Mouse (Mus musculus) retina, adult 2 months (tissue): ENCODE measurements around the gene Gm9837.
"Not testable (repeated sequence)": the region's sequence is repeated elsewhere in the genome, so short reads cannot be mapped to it uniquely, and the experiment has no call there.

Source experiments
- DNase-seq: peaks from one replicate; pipeline ENCODE4 v3.0.0-alpha.2; 2012; ENCODE audit warnings: low read depth, low spot score

Gene Gm9837

GRCm38 (mm10) chr11:53456474-53457371, 13.6 kb downstream of the Gm9837 start, which contains the start of the genes Gm10447 and Shroom1:
Gene Gm10447 (minus strand): TSS chr11:53457110.
Gene Shroom1 (plus strand): TSS chr11:53457205.
- no peak for DNase-seq

GRCm38 (mm10) chr11:53453031-53453430, 17.2 kb downstream of the Gm9837 start:
- no peak for DNase-seq

GRCm38 (mm10) chr11:53452396-53452795, 17.9 kb downstream of the Gm9837 start:
- DNase-seq, result no peak

GRCm38 (mm10) chr11:53451361-53451760, 18.9 kb downstream of the Gm9837 start:
- DNase-seq, result no peak

- no peak for DNase-seq
These were observed 20.1 kb downstream of the Gm9837 start for GRCm38 (mm10) chr11:53450070-53450705.

GRCm38 (mm10) chr11:53448529-53448928, 21.8 kb downstream of the Gm9837 start:
- no peak for DNase-seq

- DNase-seq, result no peak
These were observed 22.3 kb downstream of the Gm9837 start for GRCm38 (mm10) chr11:53447996-53448395.

GRCm38 (mm10) chr11:53446183-53446582, 24.1 kb downstream of the Gm9837 start:
- no peak for DNase-seq

GRCm38 (mm10) chr11:53445562-53445961, 24.7 kb downstream of the Gm9837 start:
- DNase-seq, result no peak

- DNase-seq, result no peak
These were observed 26.4 kb downstream of the Gm9837 start for GRCm38 (mm10) chr11:53443861-53444260.

- DNase-seq, result no peak
These were observed 28.4 kb downstream of the Gm9837 start for GRCm38 (mm10) chr11:53441921-53442320.

GRCm38 (mm10) chr11:53436338-53436737, 33.9 kb downstream of the Gm9837 start:
- DNase-seq, result no peak

GRCm38 (mm10) chr11:53435504-53435903, 34.8 kb downstream of the Gm9837 start:
- DNase-seq, result no peak

GRCm38 (mm10) chr11:53433057-53433456, 37.2 kb downstream of the Gm9837 start:
- no peak for DNase-seq

GRCm38 (mm10) chr11:53431347-53432056, 38.8 kb downstream of the Gm9837 start:
- DNase-seq, result no peak

- peak; percentile 100 for DNase-seq
These were observed 39.5 kb downstream of the Gm9837 start, which contains the start of the genes Uqcrq and Gdf9 for GRCm38 (mm10) chr11:53430670-53431346. Gene Uqcrq (minus strand): TSS chr11:53430831. Gene Gdf9 (plus strand): TSS chr11:53431023.

- no peak for DNase-seq
These were observed 40.0 kb downstream of the Gm9837 start for GRCm38 (mm10) chr11:53430300-53430669.

GRCm38 (mm10) chr11:53429182-53429581, 41.1 kb downstream of the Gm9837 start:
- no peak for DNase-seq

- no peak for DNase-seq
These were observed 41.6 kb downstream of the Gm9837 start for GRCm38 (mm10) chr11:53428716-53429057.

- DNase-seq, result no peak
These were observed 42.1 kb downstream of the Gm9837 start for GRCm38 (mm10) chr11:53427993-53428715.

- DNase-seq, result not testable (repeated sequence)
These were observed 43.4 kb downstream of the Gm9837 start for GRCm38 (mm10) chr11:53426914-53427313.
